Mouse (Mus musculus) kidney, postnatal 14 days (tissue): ENCODE data around the gene Mindy4.

Source experiments
- DNase-seq: peaks from one replicate; pipeline ENCODE4 v3.0.0; 2022; ENCODE audit warnings: mixed read lengths

Gene Mindy4

GRCm38 (mm10) chr6:55313893-55314292, 110.7 kb downstream of the Mindy4 start:
- DNase-seq: no peak

- DNase-seq: no peak
These were observed 111.4 kb downstream of the Mindy4 start for GRCm38 (mm10) chr6:55314628-55315027.

GRCm38 (mm10) chr6:55318597-55318996, 115.4 kb downstream of the Mindy4 start:
- DNase-seq: no peak

- DNase-seq: no peak
These were observed 116.7 kb downstream of the Mindy4 start for GRCm38 (mm10) chr6:55319585-55320551.

GRCm38 (mm10) chr6:55320894-55321293, 117.7 kb downstream of the Mindy4 start:
- no peak for DNase-seq

- DNase-seq: no peak
These were observed 118.3 kb downstream of the Mindy4 start for GRCm38 (mm10) chr6:55321518-55321917.

GRCm38 (mm10) chr6:55322980-55323379, 119.8 kb downstream of the Mindy4 start:
- no peak for DNase-seq

GRCm38 (mm10) chr6:55323908-55324634, 120.9 kb downstream of the Mindy4 start:
- peak; percentile 65 for DNase-seq

GRCm38 (mm10) chr6:55324785-55325184, 121.6 kb downstream of the Mindy4 start:
- DNase-seq: no peak

GRCm38 (mm10) chr6:55326299-55326698, 123.1 kb downstream of the Mindy4 start:
- DNase-seq: no peak

GRCm38 (mm10) chr6:55327326-55327725, 124.1 kb downstream of the Mindy4 start:
- DNase-seq: no peak

GRCm38 (mm10) chr6:55328179-55328578, 125.0 kb downstream of the Mindy4 start:
- peak; percentile 69 for DNase-seq

- DNase-seq: no peak
These were observed 128.1 kb downstream of the Mindy4 start for GRCm38 (mm10) chr6:55331315-55331714.

- DNase-seq: no peak
These were observed 129.1 kb downstream of the Mindy4 start for GRCm38 (mm10) chr6:55332100-55332772.

GRCm38 (mm10) chr6:55332773-55333109, 129.6 kb downstream of the Mindy4 start:
- no peak for DNase-seq

- peak; percentile 88 for DNase-seq
These were observed 132.9 kb downstream of the Mindy4 start, which contains the start of gene Aqp1 for GRCm38 (mm10) chr6:55335989-55336514. Gene Aqp1 (plus strand): TSS chr6:55336432.

GRCm38 (mm10) chr6:55337242-55337641, 134.1 kb downstream of the Mindy4 start:
- no peak for DNase-seq

- DNase-seq: peak; percentile 89
These were observed 134.9 kb downstream of the Mindy4 start for GRCm38 (mm10) chr6:55338077-55338476.

GRCm38 (mm10) chr6:55338934-55339825, 136.0 kb downstream of the Mindy4 start:
- no peak for DNase-seq

- DNase-seq: no peak
These were observed 138.5 kb downstream of the Mindy4 start for GRCm38 (mm10) chr6:55341688-55342087.

- DNase-seq: no peak
These were observed 139.1 kb downstream of the Mindy4 start for GRCm38 (mm10) chr6:55342328-55342727.

GRCm38 (mm10) chr6:55343446-55343845, 140.3 kb downstream of the Mindy4 start:
- no peak for DNase-seq
